In genomic region chr2:166791738-166792137, GRCm38 (mm10) we compare ENCODE assay signal across 8 mouse cellular contexts. TPM values are rescaled to one million over a fixed set of nuclear protein-coding genes. Genes with fewer than 3 reads are reported as not detected.
DNase-seq lines count a peak whose midpoint lies in the region; ATAC-seq and TF ChIP-seq lines count a peak whose summit lies in the region.
"Had no signal": no experiment of that assay in that cellular context is flagged by ENCODE, and none has a peak within 500 bp of the region (broad histone marks: within the 10 kb centered on the region; RNA-seq: fewer than 3 reads in every experiment).

No protein-coding gene starts in this region.

- no peak for TF ChIP-seq POLR2A in spleen, adult 2 months (IDR thresholded peaks at IDR 0.05; ENCODE audit: low read depth, low read length)
- TF ChIP-seq POLR2A in small intestine, adult 2 months (IDR thresholded peaks at IDR 0.05; ENCODE audit: low read depth, low read length): no peak

- H3K9me3 ChIP-seq in hindbrain, embryonic 13.5 days: no peaks in the 10 kb centered on the region
- H3K9me3 ChIP-seq: limb, embryonic 15.5 days had no signal

- H3K27me3 ChIP-seq in spleen, adult 2 months (ENCODE audit: control insufficient read depth, insufficient read depth, low read length): 0 out of 2 replicates have a peak, but pooled peaks cover 1% of the 10 kb centered on the region
- H3K27me3 ChIP-seq in hindbrain, embryonic 13.5 days: no peaks in the 10 kb centered on the region
- no peaks in the 10 kb centered on the region for H3K27me3 ChIP-seq in small intestine, adult 2 months (ENCODE audit: control insufficient read depth, insufficient read depth, low read length)
- H3K27me3 ChIP-seq: limb, embryonic 15.5 days had no signal

- TF ChIP-seq CTCF in spleen, adult 2 months (IDR thresholded peaks at IDR 0.05; ENCODE audit: extremely low read depth, insufficient read depth, insufficient read length, insufficient replicate concordance): peak; percentile 24; the same call in 1 of the 2 replicates
- TF ChIP-seq CTCF in small intestine, adult 2 months (IDR thresholded peaks at IDR 0.05; ENCODE audit: extremely low read depth, insufficient read length, insufficient replicate concordance, low read depth, low read length): peak; percentile 61; the same call in 1 of the 2 replicates

- H3K9ac ChIP-seq in hindbrain, embryonic 13.5 days: no peak overlapping the region
- H3K9ac ChIP-seq: limb, embryonic 15.5 days had no signal

- H3K4me3 ChIP-seq in spleen, adult 2 months (ENCODE audit: extremely low read depth, insufficient read depth, insufficient read length): no peak overlapping the region
- H3K4me3 ChIP-seq in hindbrain, embryonic 13.5 days: no peak overlapping the region
- no peak overlapping the region for H3K4me3 ChIP-seq in small intestine, adult 2 months (ENCODE audit: low read depth, low read length)
- H3K4me3 ChIP-seq: limb, embryonic 15.5 days had no signal

- peaks cover 1% of the 10 kb centered on the region; the same call in 1 of the 2 replicates for H3K36me3 ChIP-seq in spleen, adult 2 months (ENCODE audit: control insufficient read depth, insufficient read depth, low read length)
- H3K36me3 ChIP-seq in hindbrain, embryonic 13.5 days: peaks cover 10% of the 10 kb centered on the region
- H3K36me3 ChIP-seq in small intestine, adult 2 months (ENCODE audit: control insufficient read depth, insufficient read depth, low read length): 0 out of 2 replicates have a peak, but pooled peaks cover 2% of the 10 kb centered on the region

- H3K27ac ChIP-seq in spleen, adult 2 months (ENCODE audit: insufficient read depth, low read length): no peak overlapping the region
- H3K27ac ChIP-seq in hindbrain, embryonic 13.5 days: peak overlapping the region; percentile 78
- H3K27ac ChIP-seq in small intestine, adult 2 months (ENCODE audit: insufficient read depth, low read depth, low read length): no peak overlapping the region
- H3K27ac ChIP-seq: limb, embryonic 15.5 days had no signal

- no peak for DNase-seq in spleen, adult 2 months (ENCODE audit: low read depth in 1 of 2, low spot score in 2 of 2)
- DNase-seq in spleen, postnatal 4 days (ENCODE audit: low spot score in 2 of 2): no peak
- peak; percentile 72 for DNase-seq in R1 (ENCODE audit: low read depth, low spot score)
- DNase-seq in heart, adult 8-10 months (ENCODE audit: low spot score): no peak
- DNase-seq in urinary bladder, adult 18-20 months (ENCODE audit: low spot score in 2 of 2): no peak

- no peak overlapping the region for H3K4me2 ChIP-seq in hindbrain, embryonic 13.5 days
- H3K4me2 ChIP-seq: limb, embryonic 15.5 days had no signal

- 82% methylated on average over 5 of the region's 5 CpGs for WGBS in spleen, adult 2 months
- 63% methylated on average over 5 of the region's 5 CpGs for WGBS in hindbrain, embryonic 13.5 days
- WGBS in small intestine, adult 2 months: 82% methylated on average over 5 of the region's 5 CpGs

- H3K4me1 ChIP-seq in spleen, adult 2 months (ENCODE audit: control insufficient read depth, insufficient read depth, insufficient read length): peaks cover 4% of the 10 kb centered on the region; the same call in 1 of the 2 replicates
- peaks cover 28% of the 10 kb centered on the region for H3K4me1 ChIP-seq in hindbrain, embryonic 13.5 days (replicated peaks)
- H3K4me1 ChIP-seq in small intestine, adult 2 months (ENCODE audit: control insufficient read depth, insufficient read depth, insufficient read length, low read length): peaks cover 4% of the 10 kb centered on the region; the same call in 1 of the 2 replicates

- no peak for ATAC-seq in hindbrain, embryonic 13.5 days (ENCODE audit: low FRiP score)

RNA-seq across cellular contexts. Expression of gene Trp53rkb, which starts 0.6 kb away (rescaled TPM):
- 4.1 and 4.7 TPM in 2 replicates for polyA plus RNA-seq in spleen, adult 2 months (2012; rRNA removed)
- polyA plus RNA-seq in hindbrain, embryonic 13.5 days (2015; fragmentation: Nextera tagmentation; extraction: Ambion mirVana): 8.2 and 10.8 TPM in 2 replicates
- polyA plus RNA-seq in small intestine, adult 2 months (2012; rRNA removed): 2.8 and 3.2 TPM in 2 replicates
- total RNA-seq in heart, adult 8-10 months (2022): 1 to 10 TPM; 1.3 to 3.2 (median 1.9) TPM

RNA-seq across cellular contexts. Expression of gene Arfgef2, which starts 13.7 kb away (rescaled TPM):
- 11.6 and 13.2 TPM in 2 replicates for polyA plus RNA-seq in spleen, adult 2 months (2012; rRNA removed)
- polyA plus RNA-seq in hindbrain, embryonic 13.5 days (2015; fragmentation: Nextera tagmentation; extraction: Ambion mirVana): 3.7 and 4.0 TPM in 2 replicates
- polyA plus RNA-seq in small intestine, adult 2 months (2012; rRNA removed): 6.8 and 11.6 TPM in 2 replicates
- 10 to 100 TPM; 43.4 to 53.9 (median 47.4) TPM for total RNA-seq in heart, adult 8-10 months (2022)
